Mouse (Mus musculus) neural tube, embryonic 15.5 days (tissue): ENCODE data around the gene Rras. TPM values are rescaled to one million over a fixed set of nuclear protein-coding genes. Genes with fewer than 3 reads are reported as not detected.

Source experiments
- ATAC-seq: fragments of 200-750 bp; cut with Nextera tagmentation; 2 replicates; pipeline ENCODE4 v1.8.0; 2017; ENCODE audit warnings: mild to moderate bottlenecking, moderate TSS enrichment, moderate library complexity; ENCODE audit not compliant: low FRiP score
- H3K27ac ChIP-seq: fragments of 300-500 bp; sonication (generic); replicated peaks from 2 replicates; pipeline ENCODE4 v1.5.1; 2015; ENCODE audit warnings: mild to moderate bottlenecking, inconsistent platforms
- H3K27me3 ChIP-seq: fragments of 300-500 bp; sonication (generic); replicated peaks from 2 replicates; pipeline ENCODE4 v1.6.1; 2015; ENCODE audit warnings: inconsistent platforms
- H3K36me3 ChIP-seq: fragments of 300-500 bp; sonication (generic); 2 replicates; pipeline ENCODE4 v1.6.1; 2015; ENCODE audit warnings: inconsistent platforms
- H3K4me1 ChIP-seq: fragments of 300-500 bp; sonication (generic); 2 replicates; pipeline ENCODE4 v1.6.1; 2015; ENCODE audit warnings: inconsistent platforms
- H3K4me2 ChIP-seq: fragments of 300-500 bp; sonication (generic); 2 replicates; pipeline ENCODE4 v1.6.1; 2015; ENCODE audit warnings: inconsistent platforms, mild to moderate bottlenecking, moderate library complexity
- H3K4me3 ChIP-seq: fragments of 300-500 bp; sonication (generic); replicated peaks from 2 replicates; pipeline ENCODE4 v1.5.1; 2015; ENCODE audit warnings: mild to moderate bottlenecking, inconsistent platforms
- H3K9ac ChIP-seq: fragments of 300-500 bp; sonication (generic); replicated peaks from 2 replicates; pipeline ENCODE4 v1.6.1; 2015; ENCODE audit warnings: mild to moderate bottlenecking, inconsistent platforms
- H3K9me3 ChIP-seq: fragments of 300-500 bp; sonication (generic); replicated peaks from 2 replicates; pipeline ENCODE4 v1.6.1; 2016; ENCODE audit warnings: inconsistent platforms
- WGBS: fragments of 180-500 bp; shearing (Covaris S2); methylation state at CpG from one replicate; pipeline ENCODE4 v1.1.7; 2015; ENCODE audit warnings: mixed read lengths; 5-methylcytosine and 5-hydroxymethylcytosine counted together
- polyA plus RNA-seq: library from polyadenylated mRNA; unstranded; fragments of >200 nt; fragmentation: Nextera tagmentation; extraction: Ambion mirVana; gene quantifications from 2 replicates; pipeline ENCODE4 v1.2.1, GENCODE M21; 2015

Gene Rras
- polyA plus RNA-seq, 1 experiment from 2014 or later = 14.2 TPM

DNA sequence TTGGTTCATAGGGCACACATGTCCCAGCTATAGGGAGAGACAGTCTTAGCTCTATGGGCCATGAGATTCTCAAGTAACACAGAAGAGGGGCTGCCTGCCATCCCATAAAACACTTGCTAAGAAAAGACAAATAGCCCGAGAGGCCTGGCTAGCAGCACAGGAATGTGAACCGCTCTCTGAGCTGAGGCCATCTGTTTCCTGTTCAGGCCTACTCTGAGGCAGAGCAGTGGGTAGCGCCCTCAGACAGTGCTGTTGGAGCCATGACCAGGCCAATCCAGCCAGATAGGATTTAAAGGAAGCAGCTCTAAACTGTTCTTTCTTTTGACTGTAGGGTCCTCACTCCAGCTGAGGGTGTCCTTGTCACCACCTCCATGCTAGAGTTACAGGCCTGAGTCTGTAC, 13.2 kb upstream of the Rras start:
- Histone ChIP-seq H3K4me2 (no peak overlapping the region), H3K9ac (no peak overlapping the region), H3K4me1 (peaks cover 7% of the 10 kb centered on the region), H3K4me3 (no peak overlapping the region), H3K27me3 (no peaks in the 10 kb centered on the region), H3K9me3 (no peaks in the 10 kb centered on the region), H3K36me3 (peaks cover 91% of the 10 kb centered on the region), H3K27ac (no peak overlapping the region)
- ATAC-seq = no peak
- WGBS = 73% methylated on average over 3 of the region's 3 CpGs

DNA sequence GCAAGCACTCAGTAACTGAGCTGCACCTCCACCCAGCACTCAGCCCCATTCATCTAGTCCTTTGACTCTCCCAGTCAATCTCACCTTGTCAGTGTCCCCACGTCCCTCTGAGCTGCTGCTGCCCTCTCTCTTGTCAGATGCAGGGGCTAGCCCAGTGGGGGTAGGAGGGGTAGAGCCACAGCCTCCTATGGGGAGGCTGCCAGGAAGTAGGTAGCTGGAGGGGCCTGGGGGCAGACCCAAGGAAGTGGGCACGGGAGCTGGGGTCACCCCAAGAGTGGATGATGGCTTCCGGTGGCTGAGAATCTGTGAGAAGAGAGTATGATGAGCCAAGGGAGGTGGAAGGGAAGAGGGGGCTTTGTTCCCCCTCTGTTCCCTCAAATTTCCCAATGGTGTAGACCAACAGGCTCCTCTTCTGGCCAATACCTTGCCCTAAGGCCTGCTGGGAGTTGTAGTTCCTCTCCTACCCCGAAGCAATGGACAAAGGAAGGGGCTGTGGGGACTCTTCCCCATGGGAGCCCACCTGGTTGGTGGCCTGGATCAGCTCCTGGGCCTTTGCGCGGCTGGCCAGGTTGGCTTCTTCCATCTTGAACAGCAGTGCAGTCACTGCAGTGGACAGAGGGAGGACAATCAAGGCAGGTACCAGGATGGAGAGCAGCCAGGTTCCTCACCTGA, 12.3 kb upstream of the Rras start:
- Histone ChIP-seq H3K4me1 (0 out of 2 replicates have a peak, but pooled peaks cover 3% of the 10 kb centered on the region), H3K4me2 (no peak overlapping the region), H3K4me3 (no peak overlapping the region), H3K9ac (no peak overlapping the region), H3K9me3 (no peaks in the 10 kb centered on the region), H3K27me3 (no peaks in the 10 kb centered on the region), H3K27ac (no peak overlapping the region), H3K36me3 (peaks cover 98% of the 10 kb centered on the region)
- WGBS = 93% methylated on average over 6 of the region's 6 CpGs
- ATAC-seq = no peak

DNA sequence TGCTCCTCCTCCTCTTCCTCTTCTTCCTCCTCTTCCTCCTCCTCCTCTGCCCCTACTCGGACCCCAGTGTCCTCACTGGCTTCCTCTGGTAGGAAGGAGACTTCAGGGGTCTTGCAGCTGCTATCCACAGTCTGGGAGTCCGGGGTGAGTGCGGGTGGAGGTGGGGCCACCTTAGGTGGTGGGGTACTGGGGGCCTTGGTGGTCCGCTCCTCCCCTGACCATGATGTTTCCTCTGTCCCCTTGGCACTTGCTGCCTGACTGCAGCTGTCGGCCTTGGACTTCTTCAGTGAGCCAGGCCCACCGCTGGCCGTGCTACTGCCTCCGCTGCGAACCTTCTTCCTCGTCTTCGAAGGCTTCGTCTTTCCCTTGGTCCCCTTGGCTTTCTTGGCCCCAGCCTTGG, 11.3 kb upstream of the Rras start:
- no peaks in the 10 kb centered on the region for H3K9me3 ChIP-seq
- H3K4me3 ChIP-seq = no peak overlapping the region
- H3K4me2 ChIP-seq = no peak overlapping the region
- ATAC-seq = no peak
- WGBS = 98% methylated on average over 12 of the region's 12 CpGs
- peaks cover 94% of the 10 kb centered on the region for H3K36me3 ChIP-seq
- H3K27ac ChIP-seq = no peak overlapping the region
- no peak overlapping the region for H3K9ac ChIP-seq
- H3K4me1 ChIP-seq = no peaks in the 10 kb centered on the region
- H3K27me3 ChIP-seq = no peaks in the 10 kb centered on the region

DNA sequence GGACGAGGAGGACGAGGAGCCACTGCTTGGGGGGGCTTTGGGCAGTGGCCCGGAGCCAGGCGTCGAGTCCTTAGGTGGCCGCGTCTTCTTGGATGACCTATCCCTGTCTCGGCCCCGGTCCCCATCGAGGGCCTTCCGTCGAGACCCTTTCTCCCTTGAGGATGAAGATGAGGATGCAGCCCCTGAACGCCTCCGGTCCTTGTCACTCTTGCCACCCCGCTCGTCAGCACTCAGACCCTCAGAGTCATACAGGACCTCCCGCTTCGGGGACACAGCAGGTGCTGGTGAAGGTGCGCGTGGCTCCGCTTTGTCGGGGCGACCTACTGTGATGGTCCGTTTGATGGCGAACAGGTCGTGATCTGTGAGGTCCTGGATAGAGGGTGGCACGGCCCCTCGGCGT, 10.6 kb upstream of the Rras start:
- no peaks in the 10 kb centered on the region for H3K4me1 ChIP-seq
- no peak overlapping the region for H3K4me3 ChIP-seq
- H3K27ac ChIP-seq = no peak overlapping the region
- WGBS = 97% methylated on average over 29 of the region's 29 CpGs
- H3K36me3 ChIP-seq = peaks cover 94% of the 10 kb centered on the region
- no peaks in the 10 kb centered on the region for H3K27me3 ChIP-seq
- no peaks in the 10 kb centered on the region for H3K9me3 ChIP-seq
- H3K9ac ChIP-seq = no peak overlapping the region
- no peak for ATAC-seq
- H3K4me2 ChIP-seq = no peak overlapping the region

DNA sequence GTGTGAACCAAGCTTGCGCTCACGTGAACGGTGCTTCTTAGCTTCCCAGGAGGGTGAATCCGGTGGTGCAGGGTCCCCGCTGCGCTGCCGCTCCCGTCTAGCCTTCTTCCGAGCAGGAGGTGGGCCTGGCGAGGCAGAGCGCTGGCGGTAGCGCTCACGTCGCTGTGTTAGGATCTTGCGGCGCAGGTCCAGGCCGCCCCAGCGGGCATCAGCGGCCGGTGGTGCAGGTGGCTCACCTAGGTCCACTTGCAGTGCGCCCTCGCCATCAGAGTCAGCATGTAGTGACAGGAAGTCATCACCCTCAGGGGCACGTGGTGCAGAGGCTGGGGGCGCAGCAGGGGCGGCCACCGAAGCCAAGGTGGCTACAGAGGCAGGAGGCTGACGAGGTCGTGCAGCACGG, 9.9 kb upstream of the Rras start:
- 96% methylated on average over 30 of the region's 30 CpGs for WGBS
- Histone ChIP-seq H3K36me3 (peaks cover 94% of the 10 kb centered on the region), H3K9me3 (no peaks in the 10 kb centered on the region), H3K4me3 (no peak overlapping the region), H3K27me3 (no peaks in the 10 kb centered on the region), H3K4me2 (no peak overlapping the region), H3K4me1 (0 out of 2 replicates have a peak, but pooled peaks cover 1% of the 10 kb centered on the region), H3K27ac (no peak overlapping the region), H3K9ac (no peak overlapping the region)
- ATAC-seq = no peak

DNA sequence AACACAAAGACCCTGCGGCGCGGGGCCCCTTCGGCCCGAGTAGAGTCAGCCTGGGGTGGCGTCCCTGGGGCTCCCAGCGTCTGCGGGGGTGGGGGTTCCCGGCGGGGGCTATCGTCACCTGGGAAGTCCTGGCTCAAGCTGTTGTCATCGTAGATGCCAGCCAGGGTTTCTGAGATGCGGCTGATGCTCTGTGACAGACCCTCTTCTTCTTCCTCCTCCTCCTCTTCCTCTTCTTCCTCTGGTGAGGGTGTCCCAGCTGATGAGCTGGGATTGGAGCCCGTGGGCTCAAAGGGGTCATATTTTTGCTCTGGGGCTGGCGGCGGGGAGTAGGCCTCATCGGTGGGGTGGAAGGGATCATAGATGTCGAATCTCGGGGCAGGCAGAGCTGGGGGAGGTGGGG, 9.3 kb upstream of the Rras start:
- WGBS = 95% methylated on average over 19 of the region's 19 CpGs
- Histone ChIP-seq H3K9ac (no peak overlapping the region), H3K36me3 (peaks cover 94% of the 10 kb centered on the region), H3K4me2 (no peak overlapping the region), H3K27ac (no peak overlapping the region), H3K4me3 (no peak overlapping the region), H3K27me3 (no peaks in the 10 kb centered on the region), H3K9me3 (no peaks in the 10 kb centered on the region), H3K4me1 (peaks cover 7% of the 10 kb centered on the region; the same call in 1 of the 2 replicates)
- no peak for ATAC-seq

DNA sequence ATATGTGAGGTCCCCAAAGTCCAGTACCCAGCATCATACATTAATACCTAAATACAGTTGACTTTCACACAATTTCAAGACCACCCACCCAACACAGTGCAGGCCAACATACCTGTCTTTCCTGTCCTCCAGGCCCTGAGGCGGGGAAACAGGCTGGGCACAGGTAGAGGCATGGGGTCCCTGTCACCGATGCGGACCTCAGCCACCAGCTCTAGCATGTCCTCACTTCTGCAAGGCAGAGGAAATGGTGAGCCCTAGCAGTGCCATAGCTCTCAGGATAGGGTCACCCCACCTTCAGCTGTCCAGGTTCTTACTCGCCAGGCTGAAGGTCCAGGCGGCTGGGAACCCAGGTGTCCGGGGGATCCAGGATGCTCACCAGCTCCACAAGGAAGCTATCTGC, 5.8 kb upstream of the Rras start:
- Histone ChIP-seq H3K9me3 (no peaks in the 10 kb centered on the region), H3K4me3 (no peak overlapping the region), H3K9ac (no peak overlapping the region), H3K4me1 (peaks cover 33% of the 10 kb centered on the region), H3K27me3 (no peaks in the 10 kb centered on the region), H3K4me2 (no peak overlapping the region), H3K36me3 (peaks cover 66% of the 10 kb centered on the region), H3K27ac (no peak overlapping the region)
- 99% methylated on average over 6 of the region's 6 CpGs for WGBS
- ATAC-seq = no peak

DNA sequence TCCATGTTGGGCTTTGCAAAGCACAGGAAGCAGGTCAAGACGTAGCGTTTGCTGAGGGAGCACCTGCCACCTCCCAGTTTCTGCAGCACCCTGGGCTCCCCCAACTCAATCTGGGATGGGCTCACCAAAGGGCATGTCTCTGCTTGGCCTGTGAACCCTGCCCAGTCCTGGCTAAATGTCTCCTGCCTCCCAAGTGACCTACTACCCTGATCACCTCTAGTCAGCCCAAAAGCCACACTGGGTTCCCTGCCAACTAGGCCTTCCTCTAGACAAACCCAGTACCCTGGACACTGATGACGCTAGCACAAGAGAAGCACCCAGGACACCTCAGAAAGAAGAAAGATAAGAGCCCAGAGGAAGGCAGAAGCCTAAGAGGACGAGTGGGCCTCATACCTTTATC, 4.9 kb upstream of the Rras start:
- Histone ChIP-seq H3K4me1 (peaks cover 39% of the 10 kb centered on the region), H3K9me3 (no peaks in the 10 kb centered on the region), H3K9ac (no peak overlapping the region), H3K27ac (no peak overlapping the region), H3K4me3 (no peak overlapping the region), H3K27me3 (no peaks in the 10 kb centered on the region), H3K36me3 (peaks cover 58% of the 10 kb centered on the region), H3K4me2 (no peak overlapping the region)
- no peak for ATAC-seq
- WGBS = 84% methylated on average over 4 of the region's 4 CpGs

DNA sequence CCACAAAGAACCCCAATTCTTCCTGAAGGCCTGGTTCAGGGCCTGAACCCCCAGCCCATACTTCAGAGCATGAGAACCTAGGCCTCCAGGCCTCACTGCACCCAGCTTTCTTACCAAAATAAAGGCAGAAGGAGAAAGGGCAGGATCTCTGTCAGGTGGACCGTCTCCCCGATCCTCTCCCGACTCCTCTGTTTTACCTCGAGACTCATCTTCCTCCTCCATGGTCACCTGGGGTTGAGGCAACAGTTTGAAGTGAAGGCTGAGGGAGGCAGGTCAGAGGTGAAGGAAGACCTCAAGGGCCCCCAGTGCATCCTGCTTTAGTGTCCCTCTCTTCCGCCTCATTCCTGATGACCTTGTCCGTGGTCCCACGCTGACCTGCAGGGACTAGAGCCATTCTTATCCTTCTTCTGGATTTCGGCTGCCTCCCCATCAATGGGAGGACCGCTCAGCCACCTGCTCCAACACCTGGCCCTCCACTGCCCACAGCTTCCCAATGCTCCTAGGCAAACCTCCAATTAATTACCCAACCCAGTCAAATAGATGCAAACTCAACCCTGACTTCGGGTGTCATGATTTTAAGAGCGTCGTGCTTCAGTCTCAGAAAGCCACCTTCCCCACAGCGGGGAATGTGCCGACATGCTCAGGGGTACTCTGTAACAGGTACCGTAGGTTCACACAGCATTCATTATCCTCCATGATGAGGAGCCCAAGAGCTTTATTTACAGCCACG, 4.2 kb upstream of the Rras start:
- Histone ChIP-seq H3K36me3 (peaks cover 51% of the 10 kb centered on the region), H3K9ac (no peak overlapping the region), H3K9me3 (no peaks in the 10 kb centered on the region), H3K4me2 (no peak overlapping the region), H3K27ac (no peak overlapping the region), H3K4me3 (no peak overlapping the region), H3K27me3 (no peaks in the 10 kb centered on the region), H3K4me1 (peaks cover 44% of the 10 kb centered on the region)
- no peak for ATAC-seq
- 96% methylated on average over 16 of the region's 16 CpGs for WGBS

DNA sequence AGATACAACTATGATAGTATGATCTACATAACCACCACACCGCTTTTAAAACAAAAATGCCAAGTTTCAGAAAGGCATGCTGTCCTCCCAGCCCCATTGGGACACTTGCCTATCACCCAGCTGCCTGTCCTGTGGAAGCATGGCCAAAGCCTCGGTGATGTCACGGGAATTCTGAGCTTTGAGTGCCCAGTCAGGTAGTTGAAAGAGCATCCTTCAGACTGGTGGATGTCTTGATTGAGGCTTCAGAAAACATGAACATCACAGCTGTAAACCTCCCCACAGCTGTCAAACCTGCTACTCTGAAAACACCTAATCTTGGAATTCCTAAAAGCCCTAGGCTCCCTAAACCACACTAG, 3.7 kb upstream of the Rras start:
- no peak overlapping the region for H3K4me2 ChIP-seq
- H3K9ac ChIP-seq = no peak overlapping the region

DNA sequence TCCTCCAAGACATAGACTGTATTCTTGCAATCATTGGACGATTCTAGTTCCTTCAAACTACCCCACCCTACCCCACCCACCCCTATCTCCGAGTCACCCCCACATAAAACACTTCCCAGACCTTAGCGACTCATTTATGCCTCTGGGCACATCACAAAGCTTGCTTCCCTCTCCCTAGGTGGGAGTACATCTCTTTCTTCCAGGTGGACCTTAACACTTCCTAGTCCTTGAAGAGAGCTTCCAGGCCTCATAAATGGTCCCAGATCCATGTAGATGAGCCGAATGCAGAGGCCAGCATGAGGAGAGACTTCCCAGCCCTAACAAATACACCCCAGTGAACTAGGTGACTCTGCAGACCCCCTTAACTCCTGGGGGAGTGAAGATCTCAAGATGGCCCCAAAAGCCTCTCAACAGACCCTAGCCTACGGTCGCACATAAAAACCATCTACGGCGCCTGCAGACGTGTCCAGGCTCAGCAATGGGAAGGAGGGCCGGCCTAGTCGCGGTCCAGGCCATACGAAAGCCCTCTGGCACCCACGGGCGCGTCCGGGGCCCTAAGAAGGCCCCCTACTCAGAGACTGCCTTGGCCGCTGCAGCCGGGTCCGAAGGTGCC, 2.3 kb upstream of the Rras start:
- ATAC-seq = no peak; the same call in 1 of the 2 replicates
- WGBS = 2% methylated on average over 20 of the region's 20 CpGs
- peak overlapping the region; percentile 91 for H3K4me3 ChIP-seq

More for the DNA sequence above, 3.7 kb upstream of the Rras start:
- WGBS = 97% methylated on average over 3 of the region's 3 CpGs
- H3K4me3 ChIP-seq = 0 out of 2 replicates have a peak overlapping the region, but pooled peaks have one; percentile 91
- peaks cover 5% of the 10 kb centered on the region; the same call in 1 of the 2 replicates for H3K27me3 ChIP-seq
- H3K36me3 ChIP-seq = peaks cover 45% of the 10 kb centered on the region
- no peak overlapping the region for H3K27ac ChIP-seq
- no peaks in the 10 kb centered on the region for H3K9me3 ChIP-seq
- no peak for ATAC-seq
- H3K4me1 ChIP-seq = peaks cover 50% of the 10 kb centered on the region

More for the DNA sequence above, 2.3 kb upstream of the Rras start:
- Histone ChIP-seq H3K4me2 (peak overlapping the region; percentile 86), H3K36me3 (peaks cover 32% of the 10 kb centered on the region), H3K4me1 (peaks cover 50% of the 10 kb centered on the region), H3K9me3 (no peaks in the 10 kb centered on the region), H3K27ac (peak overlapping the region; percentile 84), H3K27me3 (peaks cover 5% of the 10 kb centered on the region; the same call in 1 of the 2 replicates), H3K9ac (peak overlapping the region; percentile 88)
